Mouse (Mus musculus) midbrain, embryonic 16.5 days (tissue): ENCODE measurements around the gene 2810408A11Rik. TPM values are rescaled to one million over a fixed set of nuclear protein-coding genes. Genes with fewer than 3 reads are reported as not detected.
"Not testable (repeated sequence)": the region's sequence is repeated elsewhere in the genome, so short reads cannot be mapped to it uniquely, and the experiment has no call there.

Experiments used
- ATAC-seq: fragments of 200-750 bp; cut with Nextera tagmentation; 2 replicates; pipeline ENCODE4 v1.8.0; 2017; ENCODE audit warnings: moderate TSS enrichment
- H3K27ac ChIP-seq: fragments of 300-500 bp; sonication (generic); 2 replicates; pipeline ENCODE4 v1.5.1; 2014; ENCODE audit warnings: mild to moderate bottlenecking, low read length, mixed read lengths
- H3K27me3 ChIP-seq: fragments of 300-500 bp; sonication (generic); 2 replicates; pipeline ENCODE4 v1.6.1; 2014; ENCODE audit warnings: low read depth, low read length, mixed read lengths; ENCODE audit not compliant: control insufficient read depth, insufficient read depth
- H3K36me3 ChIP-seq: fragments of 300-500 bp; sonication (generic); 2 replicates; pipeline ENCODE4 v1.6.1; 2014; ENCODE audit warnings: mild to moderate bottlenecking, low read length, moderate library complexity, mixed read lengths; ENCODE audit not compliant: control insufficient read depth, insufficient read depth
- H3K4me1 ChIP-seq: fragments of 300-500 bp; sonication (generic); 2 replicates; pipeline ENCODE4 v1.6.1; 2014; ENCODE audit warnings: mild to moderate bottlenecking, low read length, mixed read lengths; ENCODE audit not compliant: control insufficient read depth, insufficient read depth
- H3K4me2 ChIP-seq: fragments of 300-500 bp; sonication (generic); 2 replicates; pipeline ENCODE4 v1.6.1; 2014; ENCODE audit warnings: mild to moderate bottlenecking, low read length, mixed read lengths
- H3K4me3 ChIP-seq: fragments of 300-500 bp; sonication (generic); 2 replicates; pipeline ENCODE4 v1.5.1; 2014; ENCODE audit warnings: low read depth, mild to moderate bottlenecking, low read length, moderate library complexity, mixed read lengths
- H3K9ac ChIP-seq: fragments of 300-500 bp; sonication (generic); 2 replicates; pipeline ENCODE4 v1.6.1; 2014; ENCODE audit warnings: low read depth, low read length, mixed read lengths
- H3K9me3 ChIP-seq: fragments of 300-500 bp; sonication (generic); replicated peaks from 2 replicates; pipeline ENCODE4 v1.6.1; 2014; ENCODE audit warnings: mild to moderate bottlenecking, low read length, mixed read lengths; ENCODE audit not compliant: control insufficient read depth, poor library complexity, severe bottlenecking
- WGBS: fragments of 180-500 bp; shearing (Covaris S2); extraction: QIAGEN DNeasy Blood & Tissue Kit; methylation state at CpG from one replicate; pipeline ENCODE4 v1.1.7; 2014; 5-methylcytosine and 5-hydroxymethylcytosine counted together
- polyA plus RNA-seq: library from polyadenylated mRNA; unstranded; fragments of >200 nt; fragmentation: Nextera tagmentation; extraction: Ambion mirVana; gene quantifications from 2 replicates; pipeline ENCODE4 v1.2.1, GENCODE M21; 2015

Gene 2810408A11Rik
- polyA plus RNA-seq, 1 experiment from 2014 or later: 6.6 TPM

- WGBS: 23% methylated on average over 6 of the region's 6 CpGs
- Histone ChIP-seq H3K9me3 (no peaks in the 10 kb centered on the region), H3K36me3 (no peaks in the 10 kb centered on the region), H3K27me3 (peaks cover 19% of the 10 kb centered on the region), H3K4me3 (no peak overlapping the region), H3K4me1 (peaks cover 4% of the 10 kb centered on the region; the same call in 1 of the 2 replicates), H3K27ac (no peak overlapping the region), H3K4me2 (peak overlapping the region; percentile 25; the same call in 1 of the 2 replicates), H3K9ac (no peak overlapping the region)
- ATAC-seq: no peak
Measured at GRCm38 (mm10) chr11:69934681-69935080, 33.9 kb upstream of the 2810408A11Rik start.

DNA sequence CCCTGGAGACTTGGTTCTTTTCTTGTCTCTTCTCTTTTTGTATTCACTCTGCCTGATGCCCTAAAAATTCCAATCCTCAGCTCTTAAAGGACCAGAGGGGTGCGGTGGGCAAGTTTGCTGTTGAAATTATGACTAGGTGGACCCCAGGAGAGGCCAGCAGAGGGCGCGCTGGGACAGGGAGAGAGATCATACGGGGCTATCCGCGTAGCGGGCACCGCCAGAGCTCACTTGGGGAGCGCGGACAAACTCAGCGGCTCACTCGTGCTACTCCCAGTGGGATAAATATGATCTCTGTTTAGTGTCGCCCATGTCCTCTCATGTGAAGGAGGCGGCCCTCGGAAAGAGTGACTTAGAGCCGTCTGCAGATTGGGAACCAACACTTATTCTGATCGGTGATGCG is 33.4 kb upstream of the 2810408A11Rik start:
- Histone ChIP-seq H3K9me3 (no peaks in the 10 kb centered on the region), H3K36me3 (no peaks in the 10 kb centered on the region), H3K9ac (no peak overlapping the region), H3K27ac (no peak overlapping the region), H3K4me1 (peaks cover 4% of the 10 kb centered on the region; the same call in 1 of the 2 replicates), H3K27me3 (peaks cover 19% of the 10 kb centered on the region), H3K4me2 (peak overlapping the region; percentile 25), H3K4me3 (0 out of 2 replicates have a peak overlapping the region, but pooled peaks have one; percentile 1)
- WGBS: under 1% methylated on average over 18 of the region's 18 CpGs
- 0 out of 2 replicates have a peak, but pooled peaks have one; percentile 30 for ATAC-seq

DNA sequence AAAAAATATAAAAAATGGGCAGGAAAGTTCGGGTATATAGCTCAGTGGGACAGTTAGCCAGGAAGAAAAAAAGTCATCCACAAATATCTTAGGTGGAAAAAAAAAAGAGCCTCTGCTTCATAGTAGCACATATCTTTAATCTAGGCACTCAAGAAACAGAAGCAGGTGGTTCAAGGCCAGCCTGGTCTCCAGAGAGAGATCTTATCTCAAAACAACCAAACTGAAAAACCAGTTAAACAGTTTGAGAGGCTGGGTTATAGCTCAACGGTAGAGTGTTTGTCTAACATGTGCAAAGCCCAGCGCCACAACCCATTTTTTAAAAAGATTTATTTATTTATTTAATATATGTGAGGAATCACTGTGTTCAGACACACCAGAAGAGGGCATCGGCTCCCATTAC is 32.3 kb upstream of the 2810408A11Rik start:
- WGBS: 78% methylated on average over 4 of the region's 4 CpGs
- H3K4me1 ChIP-seq: peaks cover 4% of the 10 kb centered on the region; the same call in 1 of the 2 replicates
- no peak overlapping the region for H3K4me3 ChIP-seq
- no peak for ATAC-seq
- H3K27ac ChIP-seq: no peak overlapping the region
- no peak overlapping the region for H3K4me2 ChIP-seq
- no peak overlapping the region for H3K9ac ChIP-seq
- no peaks in the 10 kb centered on the region for H3K9me3 ChIP-seq
- H3K36me3 ChIP-seq: no peaks in the 10 kb centered on the region
- peaks cover 13% of the 10 kb centered on the region for H3K27me3 ChIP-seq

DNA sequence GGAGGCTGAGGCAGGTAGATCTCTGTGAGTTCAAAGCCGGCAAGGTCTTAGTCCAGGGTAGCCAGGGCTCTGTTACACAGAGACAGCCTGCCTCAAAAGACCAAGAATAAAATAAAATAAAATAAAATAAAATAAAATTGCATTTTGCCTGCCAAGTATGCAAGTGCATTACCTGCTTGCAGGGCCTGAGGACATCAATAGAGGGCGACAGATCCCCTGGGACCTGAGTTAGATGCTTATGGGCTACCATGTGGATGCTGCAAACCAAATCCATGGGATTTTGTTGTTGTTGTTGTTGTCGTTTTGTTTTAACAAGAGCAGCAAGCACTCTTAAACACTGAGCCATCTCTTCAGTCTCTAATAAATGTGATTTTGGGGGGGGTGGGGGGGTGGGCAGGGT is 31.5 kb upstream of the 2810408A11Rik start:
- WGBS: 35% methylated on average over 3 of the region's 3 CpGs

GRCm38 (mm10) chr11:69931769-69932168 is 31.0 kb upstream of the 2810408A11Rik start:
- Histone ChIP-seq H3K4me3 (no peak overlapping the region), H3K36me3 (no peaks in the 10 kb centered on the region), H3K9me3 (no peaks in the 10 kb centered on the region), H3K27ac (no peak overlapping the region), H3K27me3 (peaks cover 1% of the 10 kb centered on the region), H3K9ac (no peak overlapping the region), H3K4me1 (peaks cover 4% of the 10 kb centered on the region; the same call in 1 of the 2 replicates), H3K4me2 (no peak overlapping the region)
- no peak for ATAC-seq
- WGBS: 79% methylated on average over 8 of the region's 8 CpGs

More for the DNA sequence above, 31.5 kb upstream of the 2810408A11Rik start:
- Histone ChIP-seq H3K4me3 (no peak overlapping the region), H3K36me3 (no peaks in the 10 kb centered on the region), H3K9ac (no peak overlapping the region), H3K4me2 (no peak overlapping the region), H3K27ac (no peak overlapping the region), H3K4me1 (peaks cover 4% of the 10 kb centered on the region; the same call in 1 of the 2 replicates), H3K27me3 (peaks cover 6% of the 10 kb centered on the region), H3K9me3 (no peaks in the 10 kb centered on the region)
- no peak for ATAC-seq

- Histone ChIP-seq H3K27ac (no peak overlapping the region), H3K4me1 (peaks cover 3% of the 10 kb centered on the region; the same call in 1 of the 2 replicates), H3K9me3 (no peaks in the 10 kb centered on the region), H3K36me3 (no peaks in the 10 kb centered on the region), H3K4me2 (no peak overlapping the region), H3K4me3 (no peak overlapping the region), H3K27me3 (no peaks in the 10 kb centered on the region), H3K9ac (no peak overlapping the region)
- 77% methylated on average over 3 of the region's 3 CpGs for WGBS
- no peak for ATAC-seq
Measured at GRCm38 (mm10) chr11:69930967-69931537, 30.3 kb upstream of the 2810408A11Rik start.

DNA sequence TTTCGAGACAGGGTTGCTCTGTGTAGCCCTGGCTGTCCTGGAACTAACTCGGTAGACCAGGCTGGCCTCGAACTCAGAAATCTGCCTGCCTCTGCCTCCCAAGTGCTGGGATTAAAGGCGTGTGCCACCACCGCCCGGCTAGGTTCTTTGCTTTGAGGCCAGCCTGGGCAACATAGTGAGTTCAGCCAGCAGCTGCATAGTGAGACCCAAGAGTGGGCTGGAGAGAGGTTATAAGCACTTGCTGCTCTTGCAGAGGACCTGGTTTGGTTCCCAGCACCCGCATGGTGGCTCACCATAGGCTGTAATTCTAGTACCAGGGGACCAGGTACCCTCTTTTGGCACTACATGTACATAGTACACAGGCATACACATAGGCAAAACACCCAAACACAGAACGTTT is 29.4 kb upstream of the 2810408A11Rik start:
- not testable (repeated sequence) for H3K36me3 ChIP-seq, H3K9me3 ChIP-seq, H3K4me3 ChIP-seq, ATAC-seq, H3K4me2 ChIP-seq, H3K9ac ChIP-seq, H3K27me3 ChIP-seq, H3K27ac ChIP-seq, H3K4me1 ChIP-seq
- WGBS: 82% methylated on average over 8 of the region's 8 CpGs

GRCm38 (mm10) chr11:69929712-69930111 is 28.9 kb upstream of the 2810408A11Rik start:
- 89% methylated on average over 4 of the region's 4 CpGs for WGBS
- Histone ChIP-seq H3K4me2 (no peak overlapping the region), H3K9ac (no peak overlapping the region), H3K36me3 (no peaks in the 10 kb centered on the region), H3K27me3 (no peaks in the 10 kb centered on the region), H3K27ac (no peak overlapping the region), H3K4me3 (no peak overlapping the region), H3K9me3 (no peaks in the 10 kb centered on the region), H3K4me1 (peaks cover 3% of the 10 kb centered on the region; the same call in 1 of the 2 replicates)
- no peak for ATAC-seq

DNA sequence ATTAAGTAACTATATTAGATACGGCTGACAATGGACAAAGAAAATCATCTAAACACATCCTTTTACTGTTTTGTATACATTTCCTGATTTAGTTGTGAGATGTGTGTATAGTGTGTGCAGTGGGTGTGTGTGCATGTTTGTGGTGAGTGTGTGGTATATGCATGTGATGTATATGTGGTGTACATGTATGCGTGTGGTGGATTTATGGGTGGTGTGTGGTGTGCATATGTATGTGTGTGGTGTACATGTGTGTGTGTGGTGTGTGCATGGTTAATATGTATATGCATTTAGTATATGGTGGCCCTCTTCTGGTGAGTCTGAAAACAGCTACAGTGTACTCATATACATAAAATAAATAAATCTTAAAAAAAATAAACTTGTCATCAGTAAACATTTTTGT is 26.7 kb upstream of the 2810408A11Rik start:
- Histone ChIP-seq H3K4me2 (no peak overlapping the region), H3K27me3 (no peaks in the 10 kb centered on the region), H3K4me3 (no peak overlapping the region), H3K4me1 (peaks cover 5% of the 10 kb centered on the region; the same call in 1 of the 2 replicates), H3K9ac (no peak overlapping the region), H3K27ac (no peak overlapping the region), H3K36me3 (no peaks in the 10 kb centered on the region), H3K9me3 (no peaks in the 10 kb centered on the region)
- WGBS: 95% methylated on average over 2 of the region's 2 CpGs
- ATAC-seq: no peak
